Mouse (Mus musculus) lung, postnatal 4 days (tissue): Measurements from ENCODE around the gene Gbp3.

Source experiments
- DNase-seq, 2 experiments: peaks; one replicate each; pipeline ENCODE4 v3.0.0; 2021

Gene Gbp3

DNA sequence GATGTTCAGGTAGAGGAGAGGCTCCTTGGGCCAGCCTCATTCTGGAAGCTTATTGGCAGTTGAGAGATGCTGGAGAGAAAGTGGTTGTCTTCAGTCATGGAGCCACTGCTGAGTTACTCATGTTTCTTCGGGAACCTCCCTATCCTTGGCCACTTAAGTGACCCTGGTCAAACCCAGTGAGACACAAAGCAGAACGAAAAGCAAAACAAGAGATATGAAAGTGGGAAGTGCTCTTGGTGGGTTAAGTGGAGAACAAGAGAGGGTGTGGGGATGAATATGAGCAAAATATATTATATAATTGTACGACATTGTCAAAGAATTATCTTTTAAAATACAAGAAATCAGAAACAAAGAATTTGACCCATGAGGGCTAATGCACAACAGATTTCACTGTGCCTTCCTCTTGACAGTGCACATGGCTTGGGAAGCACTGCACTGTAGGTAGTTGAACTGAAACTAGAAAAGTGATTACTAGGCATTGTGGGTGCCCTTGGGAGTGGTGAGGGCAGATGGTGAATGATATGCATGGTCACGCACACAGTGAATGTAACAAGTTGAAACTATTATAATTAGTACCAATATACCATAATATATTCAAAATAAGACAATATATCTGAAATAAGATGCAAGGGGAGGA lies 30.7 kb downstream of the Gbp3 start:
- no peak for DNase-seq

DNA sequence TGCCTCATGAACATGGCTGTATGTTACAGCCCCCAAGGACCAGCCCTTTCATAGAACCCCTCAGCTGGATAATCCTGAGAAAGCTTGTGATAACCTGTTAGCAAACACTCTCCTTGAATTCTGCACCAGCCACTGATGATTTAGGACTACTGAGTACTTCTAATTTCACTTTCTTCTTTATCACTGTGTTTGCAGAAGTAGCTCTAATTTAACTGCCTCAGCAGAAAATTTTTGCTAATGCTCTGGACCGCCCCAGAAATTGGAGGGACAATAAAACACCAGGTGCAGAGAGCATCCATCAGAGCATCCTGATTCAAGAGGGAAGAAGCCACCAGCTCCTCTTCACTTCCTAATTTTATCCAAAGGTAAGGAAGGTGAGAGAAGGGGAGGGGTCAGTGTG lies 34.7 kb downstream of the Gbp3 start, which contains the start of gene Gbp2b:
Gbp2b (plus strand) TSS at position 301 of the 400 bp plus-strand sequence.
- no peak for DNase-seq

DNA sequence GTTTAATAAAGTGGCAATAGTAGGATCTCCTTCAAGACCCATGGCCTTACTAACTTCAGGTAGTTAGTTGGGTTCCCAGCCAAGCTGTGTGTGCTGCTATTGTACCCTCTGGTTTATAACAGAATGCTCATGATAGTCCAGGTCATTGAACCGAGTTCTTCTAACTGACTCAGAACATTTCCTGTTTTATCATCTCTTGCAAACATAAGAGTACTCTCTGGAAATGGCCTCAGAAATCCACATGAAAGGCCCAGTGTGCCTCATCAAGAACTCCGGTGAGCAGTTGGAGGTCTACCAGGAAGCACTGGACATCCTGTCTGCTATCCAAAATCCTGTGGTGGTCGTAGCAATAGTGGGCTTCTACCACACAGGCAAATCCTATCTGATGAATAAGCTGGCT lies 38.1 kb downstream of the Gbp3 start:
- no peak for DNase-seq

DNA sequence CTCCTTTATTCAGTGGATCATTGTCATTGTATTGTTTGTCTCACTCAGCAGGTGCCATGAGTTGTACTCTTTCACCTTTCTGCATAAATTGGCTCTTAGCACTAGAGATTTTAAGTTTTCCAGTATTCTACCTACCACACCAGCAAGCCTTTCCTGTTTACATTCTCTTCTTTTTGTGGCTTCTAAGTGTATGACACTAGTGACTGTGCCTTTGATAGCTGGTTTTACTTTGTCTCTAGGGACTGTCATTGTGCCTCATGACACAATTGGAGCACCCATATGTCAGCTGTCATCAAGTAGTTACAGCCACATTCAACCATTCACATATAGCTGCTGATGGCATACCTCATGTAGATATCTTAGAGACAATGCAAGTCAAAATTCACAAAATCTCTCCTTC lies 41.8 kb downstream of the Gbp3 start:
- no peak for DNase-seq

DNA sequence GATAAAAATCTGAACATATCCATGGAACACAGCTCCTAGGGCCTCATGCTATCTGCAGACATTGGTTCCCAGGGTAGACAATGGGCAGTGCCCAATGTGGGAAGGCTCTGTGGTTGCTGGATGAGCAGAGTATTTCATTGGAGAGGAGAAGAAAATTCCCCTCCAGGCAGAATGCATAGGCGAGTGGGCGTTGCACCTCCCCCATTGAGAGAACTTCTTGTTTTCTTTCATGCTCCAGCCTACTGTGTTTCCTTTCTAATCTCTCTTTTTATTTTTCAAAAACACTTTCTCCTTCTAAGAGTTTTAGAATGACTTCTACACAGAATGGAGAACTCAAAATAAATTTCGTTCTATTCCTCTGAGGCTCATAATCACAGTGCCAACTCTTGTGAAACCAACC lies 58.8 kb downstream of the Gbp3 start:
- DNase-seq = no peak

DNA sequence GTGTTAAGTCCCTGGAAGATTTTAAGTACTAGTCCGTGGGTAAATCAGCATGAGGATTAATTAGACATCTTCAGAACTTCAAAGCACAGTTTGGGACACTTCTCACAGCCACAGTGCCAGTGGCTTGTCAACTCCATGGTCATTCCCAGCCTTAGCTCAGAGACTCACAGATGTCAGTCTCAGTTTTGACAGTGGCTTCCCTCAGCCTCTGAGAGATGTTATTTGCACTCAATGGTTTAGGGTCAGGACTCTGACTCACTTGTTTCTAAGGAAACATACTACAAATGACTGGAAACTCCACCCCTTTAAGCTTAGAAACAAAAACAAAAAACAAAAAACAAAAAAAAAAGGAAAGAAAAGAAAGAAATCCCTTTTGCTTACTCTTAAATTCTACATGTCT lies 59.8 kb downstream of the Gbp3 start:
- DNase-seq = no peak

DNA sequence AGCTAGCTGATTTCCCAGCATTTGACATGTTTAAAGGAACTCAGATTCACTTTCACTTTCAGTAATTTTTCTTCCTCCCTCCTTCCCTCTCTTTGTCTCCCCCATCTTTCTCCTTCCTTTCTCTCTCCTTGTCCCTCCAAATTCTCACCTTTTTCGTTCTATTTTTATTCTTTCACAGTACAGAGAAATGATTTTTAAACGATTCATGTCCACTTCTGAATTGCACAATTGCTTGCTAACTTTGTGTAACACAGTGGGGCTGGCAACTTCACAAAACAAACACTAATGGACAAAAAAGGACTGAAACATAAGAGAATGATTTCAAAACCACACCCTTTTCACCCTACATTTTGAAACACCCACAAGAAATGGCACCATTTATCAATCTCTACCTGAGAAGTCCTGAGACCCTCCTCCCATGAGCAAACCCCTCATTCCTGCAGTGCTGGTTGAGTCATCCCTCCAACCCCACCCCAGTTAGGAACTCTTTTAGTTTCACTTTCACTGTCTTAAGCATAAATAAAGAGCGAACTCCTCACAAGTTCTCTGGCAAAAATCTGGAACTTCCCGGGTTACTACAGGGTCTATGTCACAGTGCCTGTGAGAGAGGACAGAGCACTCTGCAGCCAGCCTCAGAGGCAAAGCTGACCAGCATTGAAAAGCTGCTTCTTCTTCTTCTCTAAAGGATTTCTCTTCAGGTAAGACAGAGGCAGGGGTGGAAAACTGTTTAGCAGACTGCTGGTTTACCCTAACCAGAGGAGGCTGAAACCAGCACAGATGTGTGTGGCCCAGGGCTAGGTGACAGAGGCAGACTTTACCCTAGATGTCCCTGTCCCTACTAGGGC lies 60.5 kb downstream of the Gbp3 start, which contains the start of gene Gbp2:
Gbp2 (plus strand) TSS at position 492 of the 845 bp plus-strand sequence.
- peak in 1 of 2 experiments; percentile 60 for DNase-seq

DNA sequence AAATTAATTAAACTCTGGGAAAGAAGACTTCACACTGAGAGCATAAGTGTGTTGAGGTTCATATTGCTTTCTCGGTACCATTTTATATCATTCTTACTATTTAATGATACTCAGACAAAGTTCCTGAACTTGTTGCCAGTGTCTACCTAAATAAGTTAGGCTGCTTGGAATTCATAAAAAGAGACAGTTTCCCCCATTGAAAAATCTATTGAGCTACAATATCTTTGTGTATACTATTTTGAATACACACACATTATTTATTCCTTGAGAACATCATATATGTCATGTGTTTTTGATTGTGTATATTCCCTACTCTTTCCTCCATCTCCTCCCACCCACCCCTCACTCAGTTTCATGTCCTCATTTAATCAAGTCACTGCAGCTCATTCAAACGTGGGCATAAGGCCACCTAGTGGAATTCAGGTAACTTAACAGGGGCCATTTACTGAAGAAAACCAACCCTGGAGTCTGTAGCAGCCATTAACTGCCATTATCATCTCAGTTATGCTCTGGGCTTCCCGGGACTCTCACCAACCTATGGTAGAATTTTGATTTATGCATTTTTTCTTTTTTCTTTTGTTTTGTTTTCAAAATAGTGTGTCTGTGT lies 61.2 kb downstream of the Gbp3 start:
- peak in 1 of 2 experiments; percentile 19 for DNase-seq
